Mouse (Mus musculus) hindbrain, embryonic 14.5 days (tissue): ENCODE data around the gene 4933434E20Rik. TPM values are rescaled to one million over a fixed set of nuclear protein-coding genes. Genes with fewer than 3 reads are reported as not detected.

Experiments
- ATAC-seq: fragments of 200-750 bp; cut with Nextera tagmentation; 2 replicates; pipeline ENCODE4 v1.8.0; 2017; ENCODE audit warnings: moderate number of reproducible peaks, mild to moderate bottlenecking, moderate TSS enrichment, moderate library complexity; ENCODE audit not compliant: low FRiP score
- DNase-seq: peaks from one replicate; pipeline ENCODE4 v3.0.0-alpha.2; 2015; ENCODE audit warnings: low spot score
- H3K27ac ChIP-seq: fragments of 300-500 bp; sonication (generic); 2 replicates; pipeline ENCODE4 v1.5.1; 2014; ENCODE audit warnings: mild to moderate bottlenecking, moderate library complexity
- H3K27me3 ChIP-seq: fragments of 300-500 bp; sonication (generic); 2 replicates; pipeline ENCODE4 v1.6.1; 2014; ENCODE audit warnings: mild to moderate bottlenecking, low read length, mixed read lengths; ENCODE audit not compliant: control insufficient read depth, insufficient read depth
- H3K36me3 ChIP-seq: fragments of 300-500 bp; sonication (generic); replicated peaks from 2 replicates; pipeline ENCODE4 v1.6.1; 2014; ENCODE audit not compliant: control insufficient read depth, insufficient read depth
- H3K4me1 ChIP-seq: fragments of 300-500 bp; sonication (generic); replicated peaks from 2 replicates; pipeline ENCODE4 v1.6.1; 2014; ENCODE audit warnings: antibody characterized with exemption, low read length, mixed read lengths; ENCODE audit not compliant: control insufficient read depth, insufficient read depth
- H3K4me2 ChIP-seq: fragments of 300-500 bp; sonication (generic); replicated peaks from 2 replicates; pipeline ENCODE4 v1.6.1; 2014; ENCODE audit warnings: mild to moderate bottlenecking, moderate library complexity
- H3K4me3 ChIP-seq: fragments of 300-500 bp; sonication (generic); replicated peaks from 2 replicates; pipeline ENCODE4 v1.5.1; 2014; ENCODE audit warnings: mild to moderate bottlenecking, low read length
- H3K9ac ChIP-seq: fragments of 300-500 bp; sonication (generic); 2 replicates; pipeline ENCODE4 v1.6.1; 2014
- H3K9me3 ChIP-seq: fragments of 300-500 bp; sonication (generic); 2 replicates; pipeline ENCODE4 v1.6.1; 2016; ENCODE audit warnings: low read length; ENCODE audit not compliant: control insufficient read depth
- WGBS: fragments of 180-500 bp; shearing (Covaris S2); extraction: QIAGEN DNeasy Blood & Tissue Kit; methylation state at CpG from one replicate; pipeline ENCODE4 v1.1.7; 2014; 5-methylcytosine and 5-hydroxymethylcytosine counted together
- polyA plus RNA-seq: library from polyadenylated mRNA; unstranded; fragments of >200 nt; fragmentation: Nextera tagmentation; extraction: Ambion mirVana; gene quantifications from 2 replicates; pipeline ENCODE4 v1.2.1, GENCODE M21; 2014

The 4933434E20Rik gene
- polyA plus RNA-seq, 1 experiment from 2014 or later, result 225 TPM

- 94% methylated on average over 6 of the region's 6 CpGs for WGBS
- ATAC-seq, result no peak
These were observed 10.1 kb downstream of the 4933434E20Rik start for GRCm38 (mm10) chr3:90061549-90061948.

GRCm38 (mm10) chr3:90062539-90062938 is 11.1 kb downstream of the 4933434E20Rik start:
- H3K9ac ChIP-seq, result no peak overlapping the region
- no peak overlapping the region for H3K4me2 ChIP-seq
- no peak overlapping the region for H3K4me3 ChIP-seq
- H3K36me3 ChIP-seq, result peaks cover 73% of the 10 kb centered on the region
- no peaks in the 10 kb centered on the region for H3K9me3 ChIP-seq
- DNase-seq (no peak), ATAC-seq (no peak)
- 58% methylated on average over 2 of the region's 2 CpGs for WGBS
- no peaks in the 10 kb centered on the region for H3K4me1 ChIP-seq
- no peak overlapping the region for H3K27ac ChIP-seq
- H3K27me3 ChIP-seq, result no peaks in the 10 kb centered on the region

More at GRCm38 (mm10) chr3:90061549-90061948, 10.1 kb downstream of the 4933434E20Rik start:
- no peaks in the 10 kb centered on the region for H3K9me3 ChIP-seq
- H3K4me2 ChIP-seq, result no peak overlapping the region
- peaks cover 83% of the 10 kb centered on the region for H3K36me3 ChIP-seq
- H3K27ac ChIP-seq, result no peak overlapping the region
- no peak for DNase-seq
- no peak overlapping the region for H3K4me3 ChIP-seq
- H3K9ac ChIP-seq, result no peak overlapping the region
- no peaks in the 10 kb centered on the region for H3K27me3 ChIP-seq
- H3K4me1 ChIP-seq, result no peaks in the 10 kb centered on the region

- ATAC-seq, result no peak
These were observed 12.9 kb downstream of the 4933434E20Rik start for GRCm38 (mm10) chr3:90064383-90064782.

GRCm38 (mm10) chr3:90065553-90065952 is 14.1 kb downstream of the 4933434E20Rik start:
- H3K36me3 ChIP-seq, result peaks cover 50% of the 10 kb centered on the region

More at GRCm38 (mm10) chr3:90064383-90064782, 12.9 kb downstream of the 4933434E20Rik start:
- Histone ChIP-seq H3K4me3 (no peak overlapping the region), H3K4me2 (no peak overlapping the region), H3K4me1 (no peaks in the 10 kb centered on the region), H3K9ac (no peak overlapping the region), H3K9me3 (no peaks in the 10 kb centered on the region), H3K27ac (no peak overlapping the region), H3K27me3 (no peaks in the 10 kb centered on the region), H3K36me3 (peaks cover 60% of the 10 kb centered on the region)
- WGBS, result 86% methylated on average over 3 of the region's 3 CpGs
- DNase-seq, result no peak

GRCm38 (mm10) chr3:90067851-90068250 is 16.4 kb downstream of the 4933434E20Rik start:
- Histone ChIP-seq H3K4me2 (no peak overlapping the region), H3K36me3 (peaks cover 27% of the 10 kb centered on the region), H3K4me3 (no peak overlapping the region), H3K27me3 (no peaks in the 10 kb centered on the region), H3K9ac (no peak overlapping the region), H3K9me3 (no peaks in the 10 kb centered on the region), H3K4me1 (no peaks in the 10 kb centered on the region), H3K27ac (no peak overlapping the region)
- DNase-seq (no peak), ATAC-seq (no peak)
- 88% methylated on average over 4 of the region's 4 CpGs for WGBS

More at GRCm38 (mm10) chr3:90065553-90065952, 14.1 kb downstream of the 4933434E20Rik start:
- Histone ChIP-seq H3K4me3 (no peak overlapping the region), H3K27me3 (no peaks in the 10 kb centered on the region), H3K9ac (no peak overlapping the region), H3K27ac (no peak overlapping the region), H3K4me2 (no peak overlapping the region), H3K9me3 (no peaks in the 10 kb centered on the region), H3K4me1 (no peaks in the 10 kb centered on the region)
- ATAC-seq (no peak), DNase-seq (peak; percentile 51)
- WGBS, result 64% methylated on average over 3 of the region's 3 CpGs

- Histone ChIP-seq H3K36me3 (peaks cover 10% of the 10 kb centered on the region), H3K9ac (no peak overlapping the region), H3K27me3 (no peaks in the 10 kb centered on the region), H3K9me3 (no peaks in the 10 kb centered on the region), H3K4me1 (no peaks in the 10 kb centered on the region), H3K4me3 (no peak overlapping the region), H3K4me2 (no peak overlapping the region), H3K27ac (no peak overlapping the region)
- WGBS, result 84% methylated on average over 7 of the region's 7 CpGs
- ATAC-seq, result no peak
- DNase-seq, result no peak
These were observed 18.3 kb downstream of the 4933434E20Rik start for GRCm38 (mm10) chr3:90069688-90070087.

- 78% methylated on average over 4 of the region's 4 CpGs for WGBS
- Histone ChIP-seq H3K27me3 (no peaks in the 10 kb centered on the region), H3K4me2 (no peak within 1 kb of the TSS), H3K9me3 (no peaks in the 10 kb centered on the region), H3K36me3 (no peaks in the 10 kb centered on the region), H3K9ac (no peak within 1 kb of the TSS), H3K4me1 (0 out of 2 replicates have a peak, but pooled peaks cover 4% of the 10 kb centered on the region), H3K4me3 (no peak within 1 kb of the TSS), H3K27ac (no peak within 1 kb of the TSS)
- DNase-seq (no peak), ATAC-seq (no peak)
These were observed 20.9 kb downstream of the 4933434E20Rik start, which contains the start of gene Tpm3 for GRCm38 (mm10) chr3:90072294-90072693. Gene Tpm3 (plus strand): TSS chr3:90072649.

GRCm38 (mm10) chr3:90076921-90077716 is 25.7 kb downstream of the 4933434E20Rik start:
- H3K4me3 ChIP-seq, result no peak overlapping the region
- peak; percentile 89 for DNase-seq
- no peaks in the 10 kb centered on the region for H3K9me3 ChIP-seq
- no peaks in the 10 kb centered on the region for H3K27me3 ChIP-seq
- 11% methylated on average over 5 of the region's 5 CpGs for WGBS
- H3K36me3 ChIP-seq, result no peaks in the 10 kb centered on the region
- no peak overlapping the region for H3K27ac ChIP-seq
- peak overlapping the region; percentile 17; the same call in 1 of the 2 replicates for H3K4me2 ChIP-seq
- H3K4me1 ChIP-seq, result peaks cover 19% of the 10 kb centered on the region
- no peak overlapping the region for H3K9ac ChIP-seq
- no peak for ATAC-seq

- DNase-seq (no peak), ATAC-seq (no peak)
- Histone ChIP-seq H3K4me3 (no peak overlapping the region), H3K36me3 (no peaks in the 10 kb centered on the region), H3K27ac (no peak overlapping the region), H3K9me3 (no peaks in the 10 kb centered on the region), H3K9ac (no peak overlapping the region), H3K27me3 (no peaks in the 10 kb centered on the region), H3K4me1 (peaks cover 25% of the 10 kb centered on the region), H3K4me2 (no peak overlapping the region)
- WGBS, result 64% methylated on average over 5 of the region's 5 CpGs
These were observed 26.8 kb downstream of the 4933434E20Rik start for GRCm38 (mm10) chr3:90078224-90078623.
